Mouse (Mus musculus): ENCODE results near the gene Twf2. TPM values are rescaled to one million over a fixed set of nuclear protein-coding genes. Genes with fewer than 3 reads are reported as not detected.

The Twf2 gene
- total and polyA plus RNA-seq, 2 experiments = 4.7 to 6.2 TPM

GRCm38 (mm10) chr9:106158037-106158491, 44.8 kb upstream of the Twf2 start, which contains the start of gene Glyctk:
TSS of gene Glyctk (minus strand) at chr9:106158138.
- WGBS = 24% methylated on average over 6 of the region's 6 CpGs
- Histone ChIP-seq H3K27me3 (ENCODE audit: control insufficient read depth, insufficient read depth, low read length) (no peaks in the 10 kb centered on the region), H3K79me2 (ENCODE audit: control insufficient read depth, insufficient read depth, low read length) (peaks cover 13% of the 10 kb centered on the region; the same call in 1 of the 2 replicates), H3K4me3 (ENCODE audit: insufficient read depth, low read depth, low read length) (peak within 1 kb of the TSS; percentile 95), H3K36me3 (ENCODE audit: control insufficient read depth, insufficient read depth, low read length) (peaks cover 14% of the 10 kb centered on the region; the same call in 1 of the 2 replicates), H3K4me1 (ENCODE audit: control insufficient read depth, insufficient read depth, low read length) (peaks cover 37% of the 10 kb centered on the region), H3K9ac (ENCODE audit: low read depth, low read length) (peak within 1 kb of the TSS; percentile 92), H3K27ac (replicated peaks; ENCODE audit: insufficient read depth, low read depth, low read length) (peak within 1 kb of the TSS; percentile 98)
- peak; percentile 100 for DNase-seq (ENCODE audit: extremely low read depth, low read depth, low spot score)
- TF ChIP-seq POLR2A (IDR thresholded peaks at IDR 0.05; ENCODE audit: extremely low read depth, insufficient read depth, low read length) (peak; percentile 86), CTCF (IDR thresholded peaks at IDR 0.05; ENCODE audit: low read depth, low read length) (no peak)

GRCm38 (mm10) chr9:106159237-106159636, 43.7 kb upstream of the Twf2 start:
- WGBS = 62% methylated on average over 9 of the region's 9 CpGs
- H3K9ac ChIP-seq (ENCODE audit: low read depth, low read length) = no peak overlapping the region
- no peak for TF ChIP-seq CTCF (IDR thresholded peaks at IDR 0.05; ENCODE audit: low read depth, low read length)
- no peak for TF ChIP-seq POLR2A (IDR thresholded peaks at IDR 0.05; ENCODE audit: extremely low read depth, insufficient read depth, low read length)
- H3K79me2 ChIP-seq (ENCODE audit: control insufficient read depth, insufficient read depth, low read length) = peaks cover 13% of the 10 kb centered on the region; the same call in 1 of the 2 replicates
- peaks cover 35% of the 10 kb centered on the region for H3K4me1 ChIP-seq (ENCODE audit: control insufficient read depth, insufficient read depth, low read length)
- peaks cover 13% of the 10 kb centered on the region; the same call in 1 of the 2 replicates for H3K36me3 ChIP-seq (ENCODE audit: control insufficient read depth, insufficient read depth, low read length)
- DNase-seq (ENCODE audit: extremely low read depth, low read depth, low spot score) = no peak
- no peaks in the 10 kb centered on the region for H3K27me3 ChIP-seq (ENCODE audit: control insufficient read depth, insufficient read depth, low read length)
- no peak overlapping the region for H3K4me3 ChIP-seq (ENCODE audit: insufficient read depth, low read depth, low read length)
- H3K27ac ChIP-seq (replicated peaks; ENCODE audit: insufficient read depth, low read depth, low read length) = peak overlapping the region; percentile 97

GRCm38 (mm10) chr9:106159784-106160301, 43.1 kb upstream of the Twf2 start:
- Histone ChIP-seq H3K36me3 (ENCODE audit: control insufficient read depth, insufficient read depth, low read length) (peaks cover 7% of the 10 kb centered on the region; the same call in 1 of the 2 replicates), H3K4me3 (ENCODE audit: insufficient read depth, low read depth, low read length) (peak overlapping the region; percentile 60), H3K4me1 (ENCODE audit: control insufficient read depth, insufficient read depth, low read length) (peaks cover 30% of the 10 kb centered on the region), H3K27ac (replicated peaks; ENCODE audit: insufficient read depth, low read depth, low read length) (peak overlapping the region; percentile 97), H3K79me2 (ENCODE audit: control insufficient read depth, insufficient read depth, low read length) (peaks cover 13% of the 10 kb centered on the region; the same call in 1 of the 2 replicates), H3K27me3 (ENCODE audit: control insufficient read depth, insufficient read depth, low read length) (no peaks in the 10 kb centered on the region), H3K9ac (ENCODE audit: low read depth, low read length) (peak overlapping the region; percentile 85)
- DNase-seq (ENCODE audit: extremely low read depth, low read depth, low spot score) = peak; percentile 89
- under 1% methylated on average over 24 of the region's 24 CpGs for WGBS
- TF ChIP-seq POLR2A (IDR thresholded peaks at IDR 0.05; ENCODE audit: extremely low read depth, insufficient read depth, low read length) = 0 out of 2 replicates have a peak, but pooled peaks have one; percentile 36
- TF ChIP-seq CTCF (IDR thresholded peaks at IDR 0.05; ENCODE audit: low read depth, low read length) = no peak

- H3K4me3 ChIP-seq (ENCODE audit: insufficient read depth, low read depth, low read length) = peak overlapping the region; percentile 60
- 44% methylated on average over 5 of the region's 5 CpGs for WGBS
- peaks cover 25% of the 10 kb centered on the region for H3K4me1 ChIP-seq (ENCODE audit: control insufficient read depth, insufficient read depth, low read length)
- H3K27me3 ChIP-seq (ENCODE audit: control insufficient read depth, insufficient read depth, low read length) = no peaks in the 10 kb centered on the region
- peaks cover 5% of the 10 kb centered on the region; the same call in 1 of the 2 replicates for H3K36me3 ChIP-seq (ENCODE audit: control insufficient read depth, insufficient read depth, low read length)
- DNase-seq (ENCODE audit: extremely low read depth, low read depth, low spot score) = no peak
- no peak for TF ChIP-seq POLR2A (IDR thresholded peaks at IDR 0.05; ENCODE audit: extremely low read depth, insufficient read depth, low read length)
- no peak for TF ChIP-seq CTCF (IDR thresholded peaks at IDR 0.05; ENCODE audit: low read depth, low read length)
- H3K9ac ChIP-seq (ENCODE audit: low read depth, low read length) = peak overlapping the region; percentile 85
- peaks cover 13% of the 10 kb centered on the region; the same call in 1 of the 2 replicates for H3K79me2 ChIP-seq (ENCODE audit: control insufficient read depth, insufficient read depth, low read length)
- peak overlapping the region; percentile 97 for H3K27ac ChIP-seq (replicated peaks; ENCODE audit: insufficient read depth, low read depth, low read length)
Observed at GRCm38 (mm10) chr9:106160426-106160825, 42.5 kb upstream of the Twf2 start.

- H3K36me3 ChIP-seq (ENCODE audit: control insufficient read depth, insufficient read depth, low read length) = no peaks in the 10 kb centered on the region
- no peak for TF ChIP-seq POLR2A (IDR thresholded peaks at IDR 0.05; ENCODE audit: extremely low read depth, insufficient read depth, low read length)
- TF ChIP-seq CTCF (IDR thresholded peaks at IDR 0.05; ENCODE audit: low read depth, low read length) = no peak
- DNase-seq (ENCODE audit: extremely low read depth, low read depth, low spot score) = no peak
- peaks cover 3% of the 10 kb centered on the region; the same call in 1 of the 2 replicates for H3K79me2 ChIP-seq (ENCODE audit: control insufficient read depth, insufficient read depth, low read length)
- H3K27me3 ChIP-seq (ENCODE audit: control insufficient read depth, insufficient read depth, low read length) = no peaks in the 10 kb centered on the region
- 45% methylated on average over 2 of the region's 2 CpGs for WGBS
- no peak overlapping the region for H3K9ac ChIP-seq (ENCODE audit: low read depth, low read length)
- peaks cover 2% of the 10 kb centered on the region; the same call in 1 of the 2 replicates for H3K4me1 ChIP-seq (ENCODE audit: control insufficient read depth, insufficient read depth, low read length)
- H3K4me3 ChIP-seq (ENCODE audit: insufficient read depth, low read depth, low read length) = no peak overlapping the region
- H3K27ac ChIP-seq (replicated peaks; ENCODE audit: insufficient read depth, low read depth, low read length) = no peak overlapping the region
Observed at GRCm38 (mm10) chr9:106166709-106167108, 36.2 kb upstream of the Twf2 start.

- Histone ChIP-seq H3K36me3 (ENCODE audit: control insufficient read depth, insufficient read depth, low read length) (no peaks in the 10 kb centered on the region), H3K9ac (ENCODE audit: low read depth, low read length) (no peak overlapping the region), H3K27ac (replicated peaks; ENCODE audit: insufficient read depth, low read depth, low read length) (no peak overlapping the region), H3K27me3 (ENCODE audit: control insufficient read depth, insufficient read depth, low read length) (no peaks in the 10 kb centered on the region), H3K4me3 (ENCODE audit: insufficient read depth, low read depth, low read length) (no peak overlapping the region), H3K4me1 (ENCODE audit: control insufficient read depth, insufficient read depth, low read length) (peaks cover 2% of the 10 kb centered on the region; the same call in 1 of the 2 replicates), H3K79me2 (ENCODE audit: control insufficient read depth, insufficient read depth, low read length) (peaks cover 3% of the 10 kb centered on the region; the same call in 1 of the 2 replicates)
- TF ChIP-seq CTCF (IDR thresholded peaks at IDR 0.05; ENCODE audit: low read depth, low read length) = no peak
- no peak for TF ChIP-seq POLR2A (IDR thresholded peaks at IDR 0.05; ENCODE audit: extremely low read depth, insufficient read depth, low read length)
- no peak for DNase-seq (ENCODE audit: extremely low read depth, low read depth, low spot score)
- 82% methylated on average over 3 of the region's 3 CpGs for WGBS
Observed at GRCm38 (mm10) chr9:106167241-106167640, 35.7 kb upstream of the Twf2 start.

Measured in liver, adult 2 months (tissue).